Mouse (Mus musculus): Measurements from ENCODE around the gene Nhlrc2. TPM values are rescaled to one million over a fixed set of nuclear protein-coding genes. Genes with fewer than 3 reads are reported as not detected.

The Nhlrc2 gene
- polyA plus RNA-seq, 1 experiment from 2014 or later, result 12.5 TPM

Other genes with a start within 250 kb of the Nhlrc2 start
- gene Nrap, start 158.2 kb upstream of the Nhlrc2 start, polyA plus RNA-seq (2015; fragmentation: Nextera tagmentation; extraction: Ambion mirVana), result 27.3 and 28.1 TPM in 2 replicates
- gene Casp7, start 151.1 kb upstream of the Nhlrc2 start, polyA plus RNA-seq (2015; fragmentation: Nextera tagmentation; extraction: Ambion mirVana), result 27.7 and 31.9 TPM in 2 replicates
- gene Plekhs1, start 86.6 kb upstream of the Nhlrc2 start, polyA plus RNA-seq (2015; fragmentation: Nextera tagmentation; extraction: Ambion mirVana), result not detected in 2 replicates
- gene Dclre1a, start within 50 bp of the Nhlrc2 start, polyA plus RNA-seq (2015; fragmentation: Nextera tagmentation; extraction: Ambion mirVana), result 11.2 and 12.1 TPM in 2 replicates
- 2.9 and 3.0 TPM in 2 replicates for gene Adrb1, start 173.9 kb downstream of the Nhlrc2 start, polyA plus RNA-seq (2015; fragmentation: Nextera tagmentation; extraction: Ambion mirVana)

Data from heart, embryonic 13.5 days (tissue).